Mouse (Mus musculus) layer of hippocampus, adult 9-11 months (tissue): ENCODE measurements around the gene Defb5.
"Not testable (repeated sequence)": the region's sequence is repeated elsewhere in the genome, so short reads cannot be mapped to it uniquely, and the experiment has no call there.

Experiments
- DNase-seq: peaks from one replicate; pipeline ENCODE4 v3.0.0; 2022

Defb5 gene

GRCm38 (mm10) chr8:19247280-19247679 lies at the start of gene Defb5:
Gene Defb5, plus strand, starts transcription at chr8:19247580.
- no peak for DNase-seq

DNA sequence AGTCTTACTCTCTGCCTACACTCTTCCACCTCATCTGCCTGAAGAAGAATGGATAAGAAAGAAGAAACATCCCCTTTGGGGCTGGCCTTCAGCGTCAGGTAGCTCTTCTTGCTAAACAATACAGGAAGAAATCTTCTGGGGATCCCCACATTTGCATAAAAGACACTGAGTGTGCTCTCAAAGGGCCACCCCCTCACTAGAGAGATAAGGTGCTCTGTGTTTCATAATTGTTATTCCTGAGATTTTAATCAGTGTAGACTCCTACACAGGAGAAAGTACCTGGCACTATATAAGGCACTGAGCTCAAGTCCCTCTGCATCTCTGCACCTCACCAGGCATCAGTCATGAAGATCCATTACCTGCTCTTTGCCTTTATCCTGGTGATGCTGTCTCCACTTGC lies 22.2 kb upstream of the Defb5 start, which contains the start of gene Defb6:
Gene Defb6 (plus strand): TSS at position 318 of the 400 bp plus-strand sequence.
- DNase-seq: no peak

- no peak for DNase-seq
These were observed 9.3 kb upstream of the Defb5 start for GRCm38 (mm10) chr8:19238101-19238500.

- no peak for DNase-seq
These were observed 7.8 kb upstream of the Defb5 start, which contains the start of gene Defb46 for GRCm38 (mm10) chr8:19239616-19240015. Gene Defb46, plus strand, starts transcription at chr8:19239916.

- no peak for DNase-seq
These were observed 10.8 kb downstream of the Defb5 start for GRCm38 (mm10) chr8:19258136-19258535.

DNA sequence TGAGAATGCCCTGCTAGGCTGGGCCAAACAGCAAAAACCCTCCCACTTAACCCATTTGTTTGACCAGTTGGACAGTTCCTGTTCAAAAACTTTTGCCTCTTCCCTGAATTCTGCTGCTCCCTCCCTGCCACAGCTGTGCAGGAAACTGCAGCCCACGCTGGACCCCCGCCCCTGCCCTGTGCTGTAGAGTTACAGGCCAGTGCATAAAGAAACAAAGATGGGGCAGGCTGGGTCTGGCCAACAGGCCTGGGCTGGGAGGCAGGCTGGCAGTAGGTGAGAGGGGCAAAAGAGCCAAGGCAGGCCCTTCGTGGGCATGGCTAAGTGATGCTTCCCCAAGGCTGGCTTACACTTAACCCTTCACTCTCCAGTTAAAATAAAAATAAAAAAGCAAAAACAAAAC lies 12.3 kb downstream of the Defb5 start:
- DNase-seq: no peak

- not testable (repeated sequence) for DNase-seq
These were observed 45.7 kb downstream of the Defb5 start, which contains the start of gene Defb3 for GRCm38 (mm10) chr8:19293060-19293459. Gene Defb3, plus strand, starts transcription at chr8:19293360.

GRCm38 (mm10) chr8:19298361-19298760 lies 51.0 kb downstream of the Defb5 start:
- DNase-seq: not testable (repeated sequence)
